Mouse (Mus musculus): ENCODE results near the gene Diexf.

Gene Diexf

GRCm38 (mm10) chr1:193086842-193087476, 43.1 kb downstream of the Diexf start:
- no peak for DNase-seq (ENCODE audit: low read depth, low spot score)

DNA sequence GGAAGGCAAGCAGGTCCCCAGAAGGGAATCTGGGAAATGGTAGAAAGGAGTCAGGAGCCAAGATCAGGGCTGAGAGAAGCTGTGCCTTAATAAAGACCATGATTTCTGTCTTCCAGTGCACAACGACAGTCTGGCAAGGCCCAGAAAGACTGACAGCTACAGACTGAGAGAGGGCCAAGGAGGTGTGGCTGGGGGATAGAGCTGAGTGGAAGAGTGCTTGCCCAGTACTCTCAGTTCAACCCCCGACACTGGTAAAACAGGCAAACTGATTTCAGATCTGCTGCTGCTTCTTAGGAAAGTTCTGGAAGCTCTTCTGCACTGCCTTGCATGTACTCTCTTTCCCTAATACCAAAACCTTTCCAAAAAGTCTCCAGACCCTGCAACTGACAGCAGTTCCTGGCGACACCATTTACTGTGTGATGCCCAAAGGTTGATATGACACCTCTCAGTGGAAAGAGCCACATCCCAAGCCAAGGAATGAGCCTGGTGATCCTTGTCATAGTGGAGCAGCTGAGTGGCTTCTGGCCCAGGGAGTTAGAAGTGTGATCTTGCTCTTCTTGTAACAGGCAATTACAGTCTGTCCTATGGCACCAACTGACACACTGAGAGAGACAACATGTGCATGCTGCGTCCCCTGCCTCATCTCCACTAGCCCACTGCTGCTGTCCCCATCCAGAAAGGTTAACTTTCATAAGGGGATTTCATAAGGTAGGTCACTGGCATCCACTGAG, 43.8 kb downstream of the Diexf start:
- DNase-seq (ENCODE audit: low read depth, low spot score), result no peak

DNA sequence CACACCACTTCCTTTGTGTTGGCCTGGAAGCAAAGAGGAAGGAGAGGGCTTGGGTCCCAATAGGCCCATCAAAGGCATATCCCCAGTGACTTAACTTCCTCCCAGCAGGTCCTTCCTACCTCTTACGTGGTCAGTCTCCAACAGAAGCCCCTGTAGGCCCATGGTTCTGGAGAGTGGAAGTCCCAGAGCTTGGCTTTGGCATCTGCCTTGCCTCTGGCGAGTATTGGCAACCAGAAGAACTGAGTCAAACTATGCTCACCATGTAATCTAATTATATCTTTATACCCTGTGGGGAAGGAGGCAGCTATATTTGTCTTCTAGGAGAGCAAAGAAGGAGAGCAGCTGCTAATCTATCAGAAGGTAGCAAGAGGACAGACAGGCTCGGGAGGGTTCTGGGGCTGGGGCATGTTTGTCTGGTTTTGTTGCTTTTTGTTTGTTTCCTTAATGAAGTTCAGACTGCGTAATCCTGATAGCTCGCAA, 44.5 kb downstream of the Diexf start:
- DNase-seq (ENCODE audit: low read depth, low spot score), result no peak

DNA sequence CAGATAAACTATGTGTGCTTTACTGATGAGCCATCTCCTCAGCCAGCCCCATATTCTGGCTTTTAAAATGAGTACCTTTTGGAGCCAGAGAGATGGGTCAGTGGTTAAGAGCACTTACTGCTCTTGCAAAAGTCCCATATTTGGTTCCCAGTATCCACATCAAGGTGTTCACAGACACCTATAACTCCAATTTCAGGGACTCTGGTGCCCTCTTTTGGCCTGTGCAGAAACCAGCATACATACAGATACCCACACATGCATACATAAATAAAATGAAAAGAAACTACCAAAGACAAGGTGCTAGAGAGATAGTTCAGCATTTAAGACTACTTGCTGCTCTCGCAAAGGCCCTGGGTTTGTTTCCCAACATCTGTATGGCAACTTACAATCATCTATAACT, 46.1 kb downstream of the Diexf start:
- DNase-seq (ENCODE audit: low read depth, low spot score), result no peak

DNA sequence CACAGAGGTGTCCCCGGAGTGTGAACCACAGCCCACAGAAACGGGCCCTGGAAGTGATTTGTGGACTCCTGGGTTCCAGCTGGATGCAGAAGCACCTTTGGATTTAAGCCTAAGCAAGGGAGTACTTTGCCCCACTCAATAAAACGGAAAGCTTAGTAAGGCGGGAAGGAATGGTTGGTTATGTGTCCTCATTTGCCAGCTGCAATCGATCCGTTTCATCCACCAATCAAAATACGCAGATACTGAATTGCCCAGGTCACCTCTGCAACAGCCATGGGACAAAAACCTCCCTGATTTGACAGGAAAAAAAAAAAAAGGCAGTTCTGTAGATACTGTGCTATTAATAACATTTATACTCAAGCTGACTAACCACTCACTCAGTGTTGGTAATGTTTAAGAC, 47.0 kb downstream of the Diexf start:
- DNase-seq (ENCODE audit: low read depth, low spot score), result no peak

DNA sequence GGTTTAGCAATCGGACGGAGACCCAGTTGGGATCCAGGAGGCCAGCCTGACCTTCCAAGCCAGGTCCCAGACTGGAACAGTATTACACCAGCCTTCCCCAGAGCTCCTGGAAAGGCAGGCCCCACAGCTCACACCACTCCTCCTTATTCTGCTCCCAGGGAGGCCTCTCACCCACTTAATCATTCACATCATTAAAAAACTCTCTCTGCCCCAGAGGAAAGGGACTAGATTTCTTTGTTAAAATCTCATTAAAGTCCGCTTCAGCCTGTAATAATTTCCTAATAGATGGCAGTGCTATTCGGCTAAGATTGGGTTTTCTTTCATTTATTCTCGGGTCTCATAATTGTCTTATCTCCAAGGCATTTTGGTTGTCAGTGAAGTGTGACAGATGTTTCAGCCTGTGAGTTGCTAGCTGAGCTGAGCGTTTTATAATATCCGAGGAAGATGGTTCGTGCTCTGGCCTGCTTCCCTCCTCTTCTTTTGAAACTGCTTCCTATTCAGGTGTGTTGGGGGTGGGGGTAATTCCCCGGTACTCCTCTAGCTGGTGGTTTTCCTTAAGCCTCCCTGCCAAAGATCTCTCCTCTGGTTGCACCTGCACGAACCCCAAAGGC, 47.7 kb downstream of the Diexf start:
- DNase-seq (ENCODE audit: low read depth, low spot score), result no peak

- DNase-seq (ENCODE audit: low read depth, low spot score), result no peak
These were observed 67.5 kb downstream of the Diexf start for GRCm38 (mm10) chr1:193062618-193063017.

DNA sequence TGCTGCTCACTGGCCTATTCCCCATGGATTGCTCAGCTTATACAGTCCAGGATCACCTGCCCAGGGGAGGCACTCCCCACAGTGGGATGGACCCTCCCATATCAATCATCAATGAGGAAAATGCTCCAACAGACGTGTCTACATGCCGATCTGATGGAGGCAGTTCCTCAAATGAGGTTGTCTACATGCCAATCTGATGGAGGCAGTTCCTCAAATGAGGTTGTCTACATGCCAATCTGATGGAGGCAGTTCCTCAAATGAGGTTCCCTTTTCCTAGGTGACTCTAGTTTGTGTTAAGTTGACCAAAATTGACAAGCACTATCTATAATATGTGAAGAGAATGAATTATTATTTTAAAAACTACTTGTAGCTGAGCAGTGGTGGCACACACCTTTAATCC, 69.9 kb downstream of the Diexf start:
- no peak for DNase-seq (ENCODE audit: low read depth, low spot score)

GRCm38 (mm10) chr1:193059596-193059995, 70.5 kb downstream of the Diexf start:
- no peak for DNase-seq (ENCODE audit: low read depth, low spot score)

- DNase-seq (ENCODE audit: low read depth, low spot score), result no peak
These were observed 75.7 kb downstream of the Diexf start for GRCm38 (mm10) chr1:193054401-193054800.

GRCm38 (mm10) chr1:193053065-193053464, 77.0 kb downstream of the Diexf start:
- DNase-seq (ENCODE audit: low read depth, low spot score), result no peak

DNA sequence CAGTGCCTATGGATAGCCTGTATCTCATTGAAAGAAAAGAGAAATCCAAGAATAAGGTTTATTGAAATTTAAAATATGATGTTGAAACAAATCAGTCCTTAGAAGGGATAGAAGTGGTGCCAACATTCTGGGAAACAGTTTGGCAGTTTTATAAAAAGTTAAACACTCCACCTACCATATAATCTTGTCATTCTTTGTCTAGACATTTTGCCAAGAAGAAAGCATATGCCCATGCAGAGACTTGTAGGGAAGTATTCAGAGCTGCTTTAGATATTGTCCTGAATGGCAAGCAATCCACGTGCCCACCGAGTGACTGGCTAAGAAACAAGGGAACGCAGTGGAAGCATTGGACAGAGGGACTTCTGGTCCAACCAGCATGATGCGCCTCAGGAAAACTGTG, 82.5 kb downstream of the Diexf start:
- DNase-seq (ENCODE audit: low read depth, low spot score), result no peak

DNA sequence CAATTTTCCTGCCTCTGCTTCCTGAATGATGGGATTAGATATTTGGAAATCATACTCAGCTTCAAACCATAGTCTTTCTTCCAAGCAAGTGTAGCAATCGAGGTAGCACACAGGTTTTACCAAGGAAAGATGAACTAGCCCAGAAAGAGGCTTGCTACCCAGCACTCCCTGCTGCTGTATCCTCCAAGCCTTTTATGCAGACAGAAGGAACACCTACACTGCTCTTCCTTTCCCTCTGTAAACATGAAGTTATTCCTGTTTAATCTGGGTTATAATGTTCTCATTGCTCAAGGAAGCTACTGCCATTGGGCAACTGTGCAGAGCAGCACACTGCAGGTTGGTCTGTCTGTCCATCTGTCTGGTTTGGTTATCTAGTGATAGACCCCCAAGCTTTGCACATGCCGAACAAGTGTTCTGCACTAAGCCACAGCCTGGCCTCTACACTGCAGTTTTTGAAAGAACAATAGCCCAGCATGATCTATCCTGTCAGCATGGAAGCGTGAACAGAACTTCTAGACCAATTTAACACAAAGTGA, 87.2 kb downstream of the Diexf start:
- no peak for DNase-seq (ENCODE audit: low read depth, low spot score)

Measured in embryo, embryonic 11.5 days (tissue).